Mouse (Mus musculus) heart, embryonic 13.5 days (tissue): ENCODE results near the gene Ndrg3. TPM values are rescaled to one million over a fixed set of nuclear protein-coding genes. Genes with fewer than 3 reads are reported as not detected.
"Not testable (repeated sequence)": the region's sequence is repeated elsewhere in the genome, so short reads cannot be mapped to it uniquely, and the experiment has no call there.

Experiments used
- ATAC-seq: fragments of 200-750 bp; cut with Nextera tagmentation; 2 replicates; pipeline ENCODE4 v1.8.0; 2017; ENCODE audit warnings: moderate TSS enrichment; ENCODE audit not compliant: insufficient number of reproducible peaks, low FRiP score, low TSS enrichment; ENCODE audit errors: extremely low read depth
- H3K27ac ChIP-seq: fragments of 300-500 bp; sonication (generic); replicated peaks from 2 replicates; pipeline ENCODE4 v1.5.1; 2015; ENCODE audit warnings: moderate library complexity, mild to moderate bottlenecking, inconsistent platforms
- H3K27me3 ChIP-seq: fragments of 300-500 bp; sonication (generic); replicated peaks from 2 replicates; pipeline ENCODE4 v1.6.1; 2015; ENCODE audit warnings: mild to moderate bottlenecking, inconsistent platforms
- H3K36me3 ChIP-seq: fragments of 300-500 bp; sonication (generic); 2 replicates; pipeline ENCODE4 v1.6.1; 2015; ENCODE audit warnings: mild to moderate bottlenecking, inconsistent platforms
- H3K4me1 ChIP-seq: fragments of 300-500 bp; sonication (generic); 2 replicates; pipeline ENCODE4 v1.6.1; 2015; ENCODE audit warnings: inconsistent platforms
- H3K4me2 ChIP-seq: fragments of 300-500 bp; sonication (generic); 2 replicates; pipeline ENCODE4 v1.6.1; 2015; ENCODE audit warnings: inconsistent platforms, mild to moderate bottlenecking, moderate library complexity
- H3K4me3 ChIP-seq: fragments of 300-500 bp; sonication (generic); 2 replicates; pipeline ENCODE4 v1.5.1; 2015; ENCODE audit warnings: moderate library complexity, mild to moderate bottlenecking, inconsistent platforms
- H3K9ac ChIP-seq: fragments of 300-500 bp; sonication (generic); 2 replicates; pipeline ENCODE4 v1.6.1; 2015; ENCODE audit warnings: inconsistent platforms, mild to moderate bottlenecking, moderate library complexity
- H3K9me3 ChIP-seq: fragments of 300-500 bp; sonication (generic); 2 replicates; pipeline ENCODE4 v1.6.1; 2016; ENCODE audit warnings: inconsistent platforms
- WGBS: fragments of 180-500 bp; shearing (Covaris S2); methylation state at CpG from one replicate; pipeline ENCODE4 v1.1.7; 2015; ENCODE audit warnings: mixed read lengths; 5-methylcytosine and 5-hydroxymethylcytosine counted together
- polyA plus RNA-seq: library from polyadenylated mRNA; unstranded; fragments of >200 nt; fragmentation: Nextera tagmentation; extraction: Ambion mirVana; gene quantifications from 2 replicates; pipeline ENCODE4 v1.2.1, GENCODE M21; 2015

The Ndrg3 gene
- polyA plus RNA-seq, 1 experiment from 2014 or later, result 28.6 TPM

- no peaks in the 10 kb centered on the region for H3K27me3 ChIP-seq
- H3K9ac ChIP-seq, result no peak overlapping the region
- H3K9me3 ChIP-seq, result no peaks in the 10 kb centered on the region
- peaks cover 4% of the 10 kb centered on the region; the same call in 1 of the 2 replicates for H3K4me1 ChIP-seq
- no peak overlapping the region for H3K4me3 ChIP-seq
- 82% methylated on average over 6 of the region's 6 CpGs for WGBS
- peaks cover 67% of the 10 kb centered on the region for H3K36me3 ChIP-seq
- H3K27ac ChIP-seq, result no peak overlapping the region
- H3K4me2 ChIP-seq, result no peak overlapping the region
- ATAC-seq, result no peak
Observed at GRCm38 (mm10) chr2:156935005-156935404, 56.9 kb downstream of the Ndrg3 start.

GRCm38 (mm10) chr2:156933426-156933825 is 58.4 kb downstream of the Ndrg3 start:
- H3K4me3 ChIP-seq, result no peak overlapping the region
- H3K4me1 ChIP-seq, result peaks cover 4% of the 10 kb centered on the region; the same call in 1 of the 2 replicates
- no peaks in the 10 kb centered on the region for H3K27me3 ChIP-seq
- no peak for ATAC-seq
- peaks cover 73% of the 10 kb centered on the region for H3K36me3 ChIP-seq
- no peak overlapping the region for H3K27ac ChIP-seq
- H3K9ac ChIP-seq, result no peak overlapping the region
- H3K4me2 ChIP-seq, result no peak overlapping the region
- 83% methylated on average over 1 of the region's 1 CpGs for WGBS
- H3K9me3 ChIP-seq, result no peaks in the 10 kb centered on the region

- Histone ChIP-seq H3K36me3 (peaks cover 67% of the 10 kb centered on the region), H3K9me3 (no peaks in the 10 kb centered on the region), H3K4me2 (no peak overlapping the region), H3K4me1 (peaks cover 4% of the 10 kb centered on the region), H3K27ac (no peak overlapping the region), H3K4me3 (no peak overlapping the region), H3K9ac (no peak overlapping the region), H3K27me3 (no peaks in the 10 kb centered on the region)
- WGBS, result 95% methylated on average over 2 of the region's 2 CpGs
- ATAC-seq, result no peak
Observed at GRCm38 (mm10) chr2:156931421-156931820, 60.4 kb downstream of the Ndrg3 start.

DNA sequence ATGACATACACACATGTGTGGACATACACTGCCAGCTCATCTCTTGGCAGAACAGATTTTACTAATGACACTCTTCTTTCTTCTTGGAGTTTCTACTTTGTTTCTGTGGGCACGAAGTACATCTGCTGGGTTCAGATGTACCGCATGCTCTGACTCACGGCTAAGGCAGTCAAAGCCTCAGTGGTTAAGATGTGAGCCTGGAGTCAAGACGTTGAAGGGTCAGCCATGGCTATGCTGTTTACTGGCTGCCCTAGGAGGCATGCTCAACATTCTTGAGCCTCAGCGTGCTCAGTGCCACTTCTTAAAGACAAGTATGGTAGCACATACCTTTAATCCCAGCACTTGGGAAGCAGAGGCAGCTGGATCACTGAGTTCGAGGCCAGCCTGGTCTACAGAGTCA is 61.3 kb downstream of the Ndrg3 start:
- Histone ChIP-seq H3K9ac (no peak overlapping the region), H3K4me3 (no peak overlapping the region), H3K36me3 (peaks cover 58% of the 10 kb centered on the region), H3K9me3 (no peaks in the 10 kb centered on the region), H3K4me2 (no peak overlapping the region), H3K4me1 (peaks cover 8% of the 10 kb centered on the region), H3K27ac (no peak overlapping the region), H3K27me3 (no peaks in the 10 kb centered on the region)
- no peak for ATAC-seq
- WGBS, result 82% methylated on average over 6 of the region's 6 CpGs

DNA sequence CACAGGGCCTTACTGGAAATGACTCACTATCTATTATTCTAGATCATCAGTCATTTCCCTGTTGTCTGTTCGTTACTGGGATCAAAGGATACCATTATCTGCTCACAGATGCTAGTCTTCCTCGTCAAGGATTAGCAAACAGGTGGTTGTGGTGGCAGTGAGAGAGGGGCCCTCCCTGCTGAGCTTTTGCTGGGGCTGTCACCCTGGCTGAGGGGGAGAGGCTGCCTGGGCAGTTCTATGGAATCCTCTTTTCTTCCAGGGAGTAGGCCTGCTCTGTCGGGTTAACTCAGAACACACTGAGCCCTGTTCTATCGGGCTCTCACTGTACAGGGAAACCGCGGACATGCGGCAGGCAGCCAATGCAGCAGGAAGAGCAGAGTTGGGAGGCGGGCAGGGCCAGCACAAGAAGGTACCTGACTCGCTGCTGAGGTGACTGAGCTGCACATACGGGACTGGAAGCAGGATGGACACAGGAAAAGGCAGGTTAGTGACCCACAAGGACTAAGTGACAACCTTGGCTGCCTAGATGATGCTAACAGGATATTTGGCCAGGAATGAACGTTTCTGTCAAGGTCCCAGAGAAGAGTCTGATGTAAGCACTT is 62.2 kb downstream of the Ndrg3 start:
- H3K4me1 ChIP-seq, result peaks cover 9% of the 10 kb centered on the region
- H3K27me3 ChIP-seq, result no peaks in the 10 kb centered on the region
- ATAC-seq, result no peak
- no peak overlapping the region for H3K9ac ChIP-seq
- WGBS, result 53% methylated on average over 11 of the region's 11 CpGs
- H3K4me2 ChIP-seq, result no peak overlapping the region
- H3K4me3 ChIP-seq, result no peak overlapping the region
- peaks cover 52% of the 10 kb centered on the region for H3K36me3 ChIP-seq
- H3K9me3 ChIP-seq, result no peaks in the 10 kb centered on the region
- H3K27ac ChIP-seq, result no peak overlapping the region

DNA sequence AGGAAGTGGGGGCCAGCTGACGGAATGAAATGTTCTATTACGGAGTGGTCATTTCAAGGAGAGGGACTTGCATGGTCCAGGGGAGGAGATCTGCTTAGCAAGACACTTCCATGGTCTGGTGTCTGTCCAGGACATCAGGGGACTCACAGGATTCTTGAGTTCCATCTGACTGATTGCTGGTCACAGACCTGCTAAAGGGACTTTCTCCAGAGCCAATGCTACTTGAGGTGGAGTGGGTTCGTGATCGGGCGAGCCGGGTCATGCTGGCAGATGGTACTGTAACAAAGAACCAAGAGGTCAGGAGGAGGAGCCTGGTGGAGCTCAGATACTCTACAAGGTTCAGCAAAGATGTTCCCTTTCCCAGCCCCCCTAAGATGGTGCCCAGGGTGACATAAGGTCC is 63.2 kb downstream of the Ndrg3 start:
- H3K4me1 ChIP-seq, result peaks cover 15% of the 10 kb centered on the region
- no peak overlapping the region for H3K9ac ChIP-seq
- peaks cover 50% of the 10 kb centered on the region for H3K36me3 ChIP-seq
- ATAC-seq, result no peak
- H3K4me3 ChIP-seq, result no peak overlapping the region
- no peaks in the 10 kb centered on the region for H3K27me3 ChIP-seq
- WGBS, result 94% methylated on average over 6 of the region's 6 CpGs
- H3K9me3 ChIP-seq, result no peaks in the 10 kb centered on the region
- no peak overlapping the region for H3K4me2 ChIP-seq
- no peak overlapping the region for H3K27ac ChIP-seq

DNA sequence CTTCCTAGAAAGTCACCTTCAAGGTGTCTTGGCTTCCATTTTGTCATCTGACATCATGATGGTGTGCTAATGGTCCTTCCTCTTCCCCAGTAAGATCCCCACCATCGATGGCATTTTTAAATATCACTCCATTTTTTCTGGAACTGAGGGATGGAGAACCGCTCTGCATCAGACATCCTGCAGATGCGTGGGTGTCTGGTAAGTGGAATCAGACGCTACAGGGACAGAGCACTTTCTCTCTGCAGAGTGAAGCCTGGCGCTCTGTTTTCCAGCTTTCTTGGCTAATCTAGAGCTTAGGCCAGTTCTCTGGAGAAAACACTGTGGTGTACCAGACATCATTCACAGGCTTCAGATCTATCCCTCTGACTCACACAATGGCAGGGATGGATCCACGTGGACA is 64.2 kb downstream of the Ndrg3 start:
- H3K27ac ChIP-seq, result no peak overlapping the region
- no peaks in the 10 kb centered on the region for H3K9me3 ChIP-seq
- no peak overlapping the region for H3K4me2 ChIP-seq
- H3K4me3 ChIP-seq, result no peak overlapping the region
- no peak overlapping the region for H3K9ac ChIP-seq
- no peak for ATAC-seq
- no peaks in the 10 kb centered on the region for H3K27me3 ChIP-seq
- peaks cover 43% of the 10 kb centered on the region for H3K36me3 ChIP-seq
- WGBS, result 85% methylated on average over 6 of the region's 6 CpGs
- H3K4me1 ChIP-seq, result peaks cover 22% of the 10 kb centered on the region

DNA sequence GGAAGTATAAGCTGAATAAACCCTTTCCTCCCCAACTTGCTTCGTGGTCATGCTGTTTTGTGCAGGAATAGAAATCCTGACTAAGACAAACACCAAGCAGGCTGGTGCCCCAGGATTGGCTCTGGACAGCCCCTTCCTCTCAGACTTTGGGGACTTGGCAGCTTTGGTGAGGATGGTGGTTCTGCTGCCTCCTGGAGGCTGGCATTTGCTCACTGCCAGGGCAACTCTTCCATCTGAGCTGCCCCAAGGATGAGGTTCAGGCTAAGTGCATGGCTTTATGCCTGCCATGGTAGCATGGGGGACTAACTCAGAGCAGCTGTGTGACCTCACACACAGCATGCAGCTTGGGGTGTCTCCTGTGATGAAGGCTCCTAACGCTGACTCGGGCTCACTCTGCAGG is 66.2 kb downstream of the Ndrg3 start:
- not testable (repeated sequence) for H3K4me2 ChIP-seq, ATAC-seq, H3K4me3 ChIP-seq, H3K27ac ChIP-seq, H3K9me3 ChIP-seq, H3K27me3 ChIP-seq, H3K9ac ChIP-seq
- Histone ChIP-seq H3K36me3 (peaks cover 29% of the 10 kb centered on the region), H3K4me1 (peaks cover 22% of the 10 kb centered on the region)
- 86% methylated on average over 3 of the region's 3 CpGs for WGBS

DNA sequence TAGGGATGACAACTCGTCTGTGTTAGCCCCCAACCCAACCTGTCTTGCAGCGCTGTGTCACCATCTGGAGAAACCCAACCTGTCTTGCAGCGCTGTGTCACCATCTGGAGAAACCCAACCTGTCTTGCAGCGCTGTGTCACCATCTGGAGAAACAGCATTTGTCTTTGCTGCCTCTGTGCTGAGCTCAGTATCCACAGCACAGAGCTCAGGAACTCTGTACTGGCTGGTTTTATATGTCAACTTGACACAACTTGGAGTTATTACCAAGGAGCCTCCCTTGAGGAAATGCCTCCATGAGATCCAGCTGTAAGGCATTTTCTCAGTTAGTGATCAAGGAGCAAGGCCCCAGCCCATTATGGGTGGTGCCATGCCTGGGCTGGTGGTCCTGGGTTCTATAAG is 66.8 kb downstream of the Ndrg3 start:
- not testable (repeated sequence) for H3K27me3 ChIP-seq, H3K9me3 ChIP-seq, H3K27ac ChIP-seq, H3K9ac ChIP-seq, H3K4me2 ChIP-seq, H3K4me3 ChIP-seq, ATAC-seq
- peaks cover 24% of the 10 kb centered on the region for H3K36me3 ChIP-seq
- 76% methylated on average over 4 of the region's 4 CpGs for WGBS
- H3K4me1 ChIP-seq, result peaks cover 22% of the 10 kb centered on the region

GRCm38 (mm10) chr2:156924210-156924898 is 67.5 kb downstream of the Ndrg3 start:
- Histone ChIP-seq H3K4me2 (no peak overlapping the region), H3K9ac (no peak overlapping the region), H3K9me3 (no peaks in the 10 kb centered on the region), H3K4me1 (peaks cover 22% of the 10 kb centered on the region), H3K27me3 (no peaks in the 10 kb centered on the region), H3K36me3 (peaks cover 16% of the 10 kb centered on the region), H3K27ac (peak overlapping the region; percentile 5; the same call in 1 of the 2 replicates), H3K4me3 (no peak overlapping the region)
- no peak for ATAC-seq
- 39% methylated on average over 3 of the region's 3 CpGs for WGBS

GRCm38 (mm10) chr2:156923057-156923456 is 68.8 kb downstream of the Ndrg3 start:
- H3K27me3 ChIP-seq, result no peaks in the 10 kb centered on the region
- no peak for ATAC-seq
- no peak overlapping the region for H3K9ac ChIP-seq
- H3K27ac ChIP-seq, result no peak overlapping the region
- H3K4me3 ChIP-seq, result no peak overlapping the region
- H3K9me3 ChIP-seq, result no peaks in the 10 kb centered on the region
- 74% methylated on average over 5 of the region's 5 CpGs for WGBS
- H3K36me3 ChIP-seq, result peaks cover 8% of the 10 kb centered on the region; the same call in 1 of the 2 replicates
- H3K4me1 ChIP-seq, result peaks cover 22% of the 10 kb centered on the region
- H3K4me2 ChIP-seq, result no peak overlapping the region

DNA sequence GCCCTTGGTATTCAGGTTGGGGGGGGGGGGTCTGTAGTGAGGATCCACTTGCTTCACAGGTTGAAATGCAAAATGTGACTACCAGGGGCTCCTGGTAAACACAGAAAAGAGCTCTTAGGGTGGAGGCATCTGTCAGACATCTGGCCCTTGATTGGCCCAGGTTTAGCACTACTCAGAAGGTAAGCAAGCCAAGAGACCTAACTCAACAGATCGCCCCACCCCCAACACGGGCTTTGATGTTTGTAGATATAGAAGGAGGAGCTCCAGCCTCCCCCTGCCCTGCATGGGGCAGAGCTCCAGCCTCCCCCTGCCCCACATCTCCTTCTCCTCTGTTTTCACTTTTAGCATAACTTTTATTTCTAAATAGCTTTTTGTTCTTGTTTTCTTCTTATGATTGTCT is 72.1 kb downstream of the Ndrg3 start:
- WGBS, result 61% methylated on average over 2 of the region's 2 CpGs
- Histone ChIP-seq H3K4me1 (peaks cover 17% of the 10 kb centered on the region), H3K27ac (no peak overlapping the region), H3K9me3 (no peaks in the 10 kb centered on the region), H3K36me3 (no peaks in the 10 kb centered on the region), H3K9ac (no peak overlapping the region), H3K27me3 (no peaks in the 10 kb centered on the region), H3K4me3 (no peak overlapping the region), H3K4me2 (no peak overlapping the region)
- ATAC-seq, result no peak
